Mouse (Mus musculus) urinary bladder, postnatal 14 days (tissue): ENCODE measurements around the gene Hist1h2ad.
"Not testable (repeated sequence)": the region's sequence is repeated elsewhere in the genome, so short reads cannot be mapped to it uniquely, and the experiment has no call there.

Source experiments
- DNase-seq: peaks from one replicate; pipeline ENCODE4 v3.0.0; 2021; ENCODE audit warnings: low spot score

Gene Hist1h2ad

DNA sequence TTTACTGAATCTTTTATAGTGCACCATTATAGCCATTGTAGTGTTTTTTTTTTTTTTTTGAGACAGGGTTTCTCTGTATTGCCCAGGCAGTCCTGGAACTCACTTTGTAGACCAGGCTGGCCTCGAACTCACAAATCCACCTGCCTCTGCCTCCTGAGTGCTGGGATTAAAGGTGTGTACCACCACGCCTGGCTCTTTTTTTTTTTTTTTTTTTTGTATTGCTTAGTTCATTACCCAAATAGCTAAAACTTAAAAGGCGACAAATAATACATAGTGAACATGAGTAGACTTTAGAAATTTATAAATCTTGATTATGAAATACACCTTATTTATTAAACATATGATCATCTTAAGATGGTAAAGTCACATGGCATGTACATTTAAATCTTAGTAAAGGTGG lies 32.7 kb upstream of the Hist1h2ad start:
- DNase-seq = no peak

DNA sequence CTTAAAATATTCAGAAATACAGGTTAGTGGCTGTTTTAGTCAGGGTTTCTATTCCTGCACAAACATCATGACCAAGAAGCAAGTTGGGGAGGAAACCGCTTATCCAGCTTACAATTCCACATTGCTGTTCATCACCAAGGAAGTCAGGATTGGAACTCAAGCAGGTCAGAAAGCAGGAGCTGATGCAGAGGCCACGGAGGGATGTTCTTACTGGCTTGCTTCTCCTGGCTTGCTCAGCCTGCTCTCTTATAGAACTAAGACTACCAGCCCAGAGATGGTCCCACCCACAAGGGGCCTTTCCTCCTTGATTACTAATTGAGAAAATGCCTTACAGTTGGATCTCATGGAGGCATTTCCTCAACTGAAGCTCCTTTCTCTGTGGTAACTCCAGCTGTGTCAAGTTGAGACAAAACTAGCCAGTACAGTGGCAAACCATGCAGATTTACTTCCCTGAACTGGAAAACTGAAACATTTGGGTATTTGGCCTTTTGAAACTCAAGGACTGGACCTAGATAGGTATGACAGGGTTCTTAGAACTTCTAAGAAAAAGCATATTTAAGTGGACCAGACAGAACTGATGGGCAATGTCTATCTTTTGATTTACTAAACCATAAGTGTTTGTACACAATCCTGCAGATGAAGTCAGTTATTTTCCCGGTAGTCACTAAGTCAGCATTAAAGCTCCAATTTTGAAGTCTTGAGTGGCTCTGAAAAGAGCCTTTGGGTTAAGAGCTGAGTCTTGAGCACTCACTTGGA lies 31.8 kb upstream of the Hist1h2ad start:
- DNase-seq = not testable (repeated sequence)

DNA sequence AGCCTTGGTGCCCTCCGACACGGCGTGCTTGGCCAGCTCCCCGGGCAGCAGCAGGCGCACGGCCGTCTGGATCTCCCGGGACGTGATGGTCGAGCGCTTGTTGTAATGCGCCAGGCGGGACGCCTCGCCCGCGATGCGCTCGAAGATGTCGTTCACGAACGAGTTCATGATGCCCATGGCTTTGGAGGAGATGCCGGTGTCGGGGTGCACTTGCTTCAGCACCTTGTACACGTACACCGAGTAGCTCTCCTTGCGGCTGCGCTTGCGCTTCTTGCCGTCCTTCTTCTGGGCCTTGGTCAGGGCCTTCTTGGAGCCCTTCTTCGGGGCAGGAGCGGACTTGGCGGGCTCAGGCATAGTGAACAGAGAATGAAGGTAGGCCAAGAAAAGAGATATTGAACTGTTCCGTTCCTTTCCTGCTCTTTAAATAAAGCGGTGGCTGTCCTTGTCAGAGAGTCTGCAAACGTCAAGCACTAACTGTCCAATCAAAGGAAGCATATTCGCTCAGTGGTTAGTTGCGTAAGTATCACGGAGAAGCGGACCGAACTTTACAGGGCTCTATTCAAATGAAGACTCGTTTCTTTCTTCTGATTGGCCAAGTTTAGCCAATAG lies 31.1 kb upstream of the Hist1h2ad start, which contains the start of gene Hist1h2bh:
TSS of gene Hist1h2bh (minus strand) at position 394 of the 609 bp plus-strand sequence.
- DNase-seq = peak; percentile 59

DNA sequence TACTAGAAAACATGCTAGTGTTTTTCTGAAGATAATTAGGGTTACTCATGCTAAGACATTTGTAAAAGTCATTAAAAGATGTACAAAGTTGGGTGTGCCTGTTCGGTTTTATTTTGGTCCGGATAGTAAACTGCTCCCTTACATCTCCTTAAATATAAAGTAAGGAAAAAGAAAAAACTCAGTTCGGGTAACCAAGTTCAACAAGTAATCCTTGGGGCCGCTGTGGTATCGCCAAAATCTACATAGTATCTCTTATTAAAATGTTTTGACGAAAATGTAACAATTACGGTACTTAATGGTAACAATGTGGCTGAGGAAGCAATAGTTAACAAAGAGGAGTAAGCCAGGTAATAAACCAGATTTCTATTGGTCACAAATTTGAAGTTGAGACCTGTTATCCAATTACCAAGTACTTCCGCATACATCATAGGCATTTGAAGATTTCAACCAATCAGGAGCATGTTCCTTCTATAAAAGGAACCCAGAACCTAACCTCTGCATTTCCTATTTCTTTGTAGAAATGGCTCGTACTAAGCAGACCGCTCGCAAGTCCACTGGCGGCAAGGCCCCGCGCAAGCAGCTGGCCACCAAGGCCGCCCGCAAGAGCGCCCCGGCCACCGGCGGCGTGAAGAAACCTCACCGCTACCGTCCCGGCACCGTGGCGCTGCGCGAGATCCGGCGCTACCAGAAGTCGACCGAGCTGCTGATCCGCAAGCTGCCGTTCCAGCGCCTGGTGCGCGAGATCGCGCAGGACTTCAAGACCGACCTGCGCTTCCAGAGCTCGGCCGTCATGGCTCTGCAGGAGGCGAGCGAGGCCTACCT lies 30.0 kb upstream of the Hist1h2ad start, which contains the start of gene Hist1h3f:
TSS of gene Hist1h3f (plus strand) at position 88 of the 822 bp plus-strand sequence.
- peak; percentile 62 for DNase-seq

DNA sequence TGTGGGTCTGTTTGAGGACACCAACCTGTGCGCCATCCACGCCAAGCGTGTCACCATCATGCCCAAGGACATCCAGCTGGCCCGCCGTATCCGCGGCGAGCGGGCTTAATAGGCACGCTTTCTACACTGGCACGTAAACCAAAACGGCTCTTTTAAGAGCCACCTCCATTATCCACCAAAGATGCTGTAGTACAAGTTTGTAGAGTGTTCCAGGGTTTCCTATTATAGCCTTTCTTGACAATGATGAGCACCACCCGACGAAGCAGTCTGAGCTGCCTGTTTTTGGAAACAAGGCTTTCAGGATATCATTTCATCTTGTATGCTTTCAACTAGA lies 29.4 kb upstream of the Hist1h2ad start:
- not testable (repeated sequence) for DNase-seq

DNA sequence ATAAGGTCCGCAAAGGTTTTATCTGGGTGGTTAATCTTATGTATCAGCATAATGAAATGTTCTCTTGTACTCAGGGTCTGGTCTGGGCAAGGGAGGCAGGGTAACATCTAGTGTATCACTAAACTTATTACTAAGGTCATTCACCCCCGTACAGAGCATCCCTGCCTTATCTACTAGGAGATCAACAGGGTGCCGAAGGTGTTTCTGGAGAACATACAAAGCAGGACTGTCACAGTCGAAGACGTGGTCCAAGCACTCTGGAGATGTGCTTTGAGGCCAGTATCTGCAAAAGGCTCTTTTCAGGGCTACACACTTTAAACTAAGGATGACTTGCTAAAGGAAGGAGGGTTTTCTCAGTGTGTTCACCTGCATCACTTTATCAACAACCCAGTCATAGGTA lies 27.5 kb upstream of the Hist1h2ad start:
- DNase-seq = no peak

DNA sequence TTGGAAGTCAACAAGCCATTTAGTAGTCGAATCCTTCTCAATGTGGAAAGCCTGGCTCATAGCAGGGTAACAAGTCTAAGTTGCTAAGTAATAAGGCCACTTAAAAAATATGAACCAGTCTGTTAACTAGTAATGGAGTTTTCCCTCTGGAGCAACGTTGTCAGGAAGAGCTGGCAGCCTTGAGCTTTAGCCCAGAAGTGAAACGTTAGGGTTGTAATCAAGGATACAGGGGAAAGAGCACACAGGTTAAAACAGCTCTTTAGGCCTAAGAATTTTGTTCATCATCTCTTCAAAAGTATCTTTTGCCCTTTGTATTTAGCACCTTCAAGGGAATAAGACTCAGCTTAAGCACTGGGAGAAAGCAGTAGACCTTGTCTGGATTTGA lies 23.4 kb upstream of the Hist1h2ad start:
- DNase-seq = no peak

DNA sequence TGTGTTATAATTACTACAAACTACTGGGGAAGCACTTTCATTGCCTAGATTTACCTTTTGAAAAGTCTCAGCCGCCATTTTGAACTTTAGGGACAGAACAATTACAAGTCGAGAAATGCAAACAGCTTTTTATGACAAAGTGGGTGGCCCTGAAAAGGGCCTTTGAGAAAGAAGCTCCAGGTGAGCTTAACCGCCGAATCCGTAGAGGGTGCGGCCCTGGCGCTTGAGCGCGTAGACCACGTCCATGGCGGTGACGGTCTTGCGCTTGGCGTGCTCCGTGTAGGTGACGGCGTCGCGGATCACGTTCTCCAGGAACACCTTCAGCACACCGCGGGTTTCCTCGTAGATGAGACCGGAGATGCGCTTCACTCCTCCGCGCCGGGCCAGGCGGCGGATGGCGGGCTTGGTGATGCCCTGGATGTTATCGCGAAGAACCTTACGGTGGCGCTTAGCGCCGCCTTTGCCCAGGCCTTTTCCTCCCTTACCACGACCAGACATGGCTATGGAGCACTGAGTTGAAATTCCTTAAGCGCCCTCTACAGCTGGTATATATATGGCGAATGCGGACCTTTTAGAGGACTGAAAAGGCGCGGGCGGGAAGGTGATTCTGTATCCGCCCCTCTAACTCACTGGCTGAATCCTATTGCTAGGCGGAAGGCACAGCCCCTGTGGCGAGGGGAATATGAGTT lies 22.9 kb upstream of the Hist1h2ad start, which contains the start of gene Hist1h4f:
TSS of gene Hist1h4f (minus strand) at position 503 of the 689 bp plus-strand sequence.
- peak; percentile 89 for DNase-seq

DNA sequence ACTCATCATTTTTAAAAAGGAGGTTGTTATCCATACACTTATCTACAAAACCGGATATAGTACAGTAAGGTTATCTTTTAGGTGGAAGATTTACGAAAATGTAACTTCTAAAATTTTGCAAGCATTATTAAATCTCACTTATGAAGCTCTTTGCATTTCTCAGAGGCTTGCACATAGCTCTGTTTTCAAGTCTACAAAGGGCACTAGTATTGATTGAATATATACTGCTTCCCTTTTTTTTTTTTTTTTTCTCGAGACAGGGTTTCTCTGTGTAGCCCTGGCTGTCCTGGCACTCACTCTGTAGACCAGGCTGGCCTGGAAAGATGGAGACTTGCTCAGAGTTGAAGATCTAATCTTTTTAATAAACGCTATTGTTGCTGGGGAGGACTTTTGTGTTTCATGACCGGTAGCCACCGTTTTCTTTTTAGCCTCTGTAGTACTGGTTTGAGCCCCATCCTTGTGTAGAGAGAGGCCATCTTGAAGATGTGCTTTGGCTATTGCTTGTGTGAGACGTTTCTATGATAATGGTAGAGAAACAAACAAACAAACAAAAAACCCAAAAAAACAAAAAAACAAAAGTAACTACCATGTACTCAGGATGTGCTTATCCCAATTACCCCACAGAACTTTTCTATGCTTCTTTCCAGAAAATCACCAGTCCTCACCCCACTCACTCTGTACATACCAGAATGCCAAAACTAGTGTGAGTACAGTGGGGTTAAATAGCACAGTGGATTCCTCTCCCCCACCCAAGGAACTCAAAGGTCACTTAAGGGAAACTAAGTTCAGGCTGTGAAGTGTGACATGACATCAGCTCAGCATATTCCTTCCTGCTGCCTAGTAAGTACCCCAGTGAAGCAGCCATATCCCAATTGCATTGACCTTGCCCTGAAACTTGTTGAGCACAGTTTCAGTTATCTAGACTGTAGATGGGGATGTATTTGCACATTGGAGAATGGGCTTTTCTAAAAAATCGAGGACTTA lies 22.0 kb upstream of the Hist1h2ad start:
- DNase-seq = no peak

DNA sequence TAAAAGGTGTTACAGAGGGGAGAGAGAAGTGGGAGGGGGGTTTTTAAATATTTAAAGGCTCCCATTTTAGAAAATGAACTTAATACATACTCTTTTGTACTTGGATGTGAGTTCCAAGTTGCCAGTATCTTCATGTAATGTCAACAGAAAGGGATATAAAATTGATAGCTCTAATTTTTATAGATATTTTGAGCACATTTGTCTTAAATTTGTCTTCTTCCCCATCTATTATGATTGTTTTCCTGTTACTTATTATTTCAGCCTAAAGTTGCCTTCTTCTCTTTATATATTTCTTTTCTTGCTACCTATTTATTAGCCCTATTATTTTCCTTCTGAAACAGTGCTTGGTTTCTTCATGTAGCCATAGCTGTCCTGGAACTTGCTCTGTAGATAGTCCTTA lies 21.2 kb upstream of the Hist1h2ad start, which contains the start of gene Hist1h1d:
TSS of gene Hist1h1d (plus strand) at position 301 of the 400 bp plus-strand sequence.
- no peak for DNase-seq

DNA sequence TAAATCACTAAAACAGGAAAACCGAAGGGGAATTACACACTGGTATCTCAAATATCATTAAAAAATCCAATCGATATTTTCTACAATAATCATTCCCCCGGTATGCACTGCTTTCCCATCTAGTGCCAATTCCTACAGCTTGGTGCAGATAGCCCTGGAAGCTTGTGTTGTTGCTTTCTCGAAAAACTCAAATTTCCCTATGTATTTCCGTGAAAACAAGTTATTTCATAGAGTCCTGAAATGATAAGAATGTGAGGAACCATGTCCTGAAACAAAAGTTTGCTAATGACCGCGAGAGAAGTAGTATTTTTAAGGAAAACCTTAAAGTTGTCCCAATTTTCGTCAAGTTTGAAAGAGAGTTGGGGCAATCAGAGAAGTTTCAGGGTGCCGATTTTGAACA lies 19.8 kb upstream of the Hist1h2ad start:
- DNase-seq = no peak

DNA sequence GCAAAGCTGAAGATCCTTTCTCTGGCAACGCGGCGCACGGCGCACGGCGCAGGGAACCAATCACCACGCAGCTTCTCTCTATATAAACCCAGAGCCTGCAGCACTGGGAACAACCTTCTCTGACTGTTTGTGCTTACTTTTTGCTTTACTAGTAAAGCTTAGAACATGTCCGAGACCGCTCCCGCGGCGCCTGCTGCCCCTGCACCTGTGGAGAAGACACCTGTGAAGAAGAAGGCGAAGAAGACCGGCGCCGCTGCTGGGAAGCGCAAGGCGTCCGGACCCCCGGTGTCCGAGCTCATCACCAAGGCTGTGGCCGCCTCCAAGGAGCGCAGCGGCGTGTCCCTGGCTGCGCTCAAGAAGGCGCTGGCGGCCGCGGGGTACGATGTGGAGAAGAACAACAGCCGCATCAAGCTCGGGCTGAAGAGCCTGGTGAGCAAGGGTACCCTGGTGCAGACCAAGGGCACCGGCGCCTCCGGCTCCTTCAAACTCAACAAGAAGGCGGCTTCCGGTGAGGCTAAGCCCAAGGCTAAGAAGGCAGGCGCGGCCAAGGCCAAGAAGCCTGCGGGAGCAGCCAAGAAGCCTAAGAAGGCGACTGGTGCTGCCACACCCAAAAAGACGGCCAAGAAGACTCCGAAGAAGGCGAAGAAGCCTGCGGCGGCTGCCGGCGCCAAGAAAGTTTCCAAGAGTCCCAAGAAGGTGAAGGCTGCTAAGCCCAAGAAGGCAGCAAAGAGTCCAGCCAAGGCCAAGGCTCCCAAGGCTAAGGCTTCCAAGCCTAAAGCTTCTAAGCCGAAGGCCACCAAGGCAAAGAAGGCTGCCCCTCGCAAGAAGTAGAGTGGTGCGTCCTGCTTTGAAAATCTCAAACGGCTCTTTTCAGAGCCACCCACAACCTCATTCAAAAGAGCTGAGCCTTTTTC lies 19.0 kb upstream of the Hist1h2ad start:
- DNase-seq = peak; percentile 80

DNA sequence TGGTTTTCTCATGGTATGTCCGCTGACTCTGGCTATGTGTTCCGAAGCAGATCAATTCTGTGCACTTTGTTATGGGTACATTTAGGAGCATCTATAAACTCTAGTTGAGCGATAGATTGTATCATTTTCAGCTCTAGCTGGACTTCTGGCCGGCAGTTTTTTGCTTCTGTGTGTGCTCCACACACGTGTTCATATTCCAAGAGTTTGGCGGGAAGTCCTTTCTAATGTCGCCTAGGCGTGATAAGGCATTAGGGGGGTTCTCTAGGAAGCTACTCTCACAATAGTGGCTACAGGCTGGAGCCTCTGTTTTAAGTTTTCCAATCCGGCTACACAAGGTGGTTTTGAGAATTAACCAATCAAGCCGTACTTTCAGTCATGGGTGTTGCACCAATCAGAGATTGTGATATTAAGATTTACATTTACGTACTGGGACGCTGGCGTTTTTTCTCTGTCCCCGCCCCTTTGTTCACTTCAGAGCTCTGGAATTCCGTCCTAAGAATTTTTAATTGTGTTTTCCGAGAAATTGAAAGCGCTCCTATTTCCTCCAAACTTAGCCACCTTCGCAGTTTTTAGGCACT lies 18.3 kb upstream of the Hist1h2ad start:
- peak; percentile 64 for DNase-seq

DNA sequence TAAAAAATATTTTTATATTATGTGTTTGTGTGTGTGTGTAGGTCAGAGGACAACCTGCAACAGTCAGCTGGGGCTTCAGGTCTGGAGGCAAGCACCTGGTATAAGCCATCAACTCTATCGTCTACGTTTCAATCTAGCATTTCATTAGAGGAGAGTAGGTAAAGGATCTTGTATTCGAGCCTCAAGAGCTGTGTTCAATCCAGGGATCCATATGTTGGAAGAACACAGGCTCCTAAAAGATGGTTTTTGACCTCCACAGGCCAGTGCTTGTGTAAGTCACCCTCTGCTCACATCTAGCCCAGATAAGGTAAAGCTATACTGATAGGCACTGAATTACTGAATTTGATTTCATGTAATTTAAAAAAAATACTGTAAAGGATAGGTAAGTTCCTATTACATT lies 17.3 kb upstream of the Hist1h2ad start:
- DNase-seq = no peak

DNA sequence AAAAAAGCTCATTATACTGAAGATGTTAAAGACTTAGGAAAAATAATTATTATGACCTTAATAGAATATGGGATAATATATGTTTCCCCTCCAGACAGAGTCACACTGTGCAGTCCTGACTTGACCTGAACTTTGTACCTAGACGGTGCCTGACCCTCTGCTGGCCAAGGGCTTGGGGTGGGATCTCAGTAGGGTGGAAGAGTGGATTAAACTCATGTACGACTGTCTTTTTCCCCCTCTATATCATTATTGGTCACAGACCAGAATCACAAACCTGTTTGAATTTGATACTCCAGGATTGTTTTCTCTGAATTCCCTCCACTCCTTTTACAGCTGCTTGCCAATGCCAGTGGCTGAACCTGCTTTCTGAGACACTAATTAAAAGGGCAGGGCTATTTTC lies 13.5 kb upstream of the Hist1h2ad start:
- DNase-seq = not testable (repeated sequence)

DNA sequence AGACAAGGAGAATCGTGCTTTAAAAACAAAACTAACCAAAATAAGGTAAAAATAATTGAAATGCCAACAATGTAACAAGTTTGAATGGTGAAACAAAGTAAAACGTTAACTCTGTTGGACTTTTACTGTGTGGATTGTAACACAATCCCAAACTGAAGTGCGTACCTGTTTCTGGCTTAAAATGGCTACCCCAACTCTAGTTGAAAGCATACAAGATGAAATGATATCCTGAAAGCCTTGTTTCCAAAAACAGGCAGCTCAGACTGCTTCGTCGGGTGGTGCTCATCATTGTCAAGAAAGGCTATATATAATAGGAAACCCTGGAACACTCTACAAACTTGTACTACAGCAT lies 12.7 kb upstream of the Hist1h2ad start:
- not testable (repeated sequence) for DNase-seq

DNA sequence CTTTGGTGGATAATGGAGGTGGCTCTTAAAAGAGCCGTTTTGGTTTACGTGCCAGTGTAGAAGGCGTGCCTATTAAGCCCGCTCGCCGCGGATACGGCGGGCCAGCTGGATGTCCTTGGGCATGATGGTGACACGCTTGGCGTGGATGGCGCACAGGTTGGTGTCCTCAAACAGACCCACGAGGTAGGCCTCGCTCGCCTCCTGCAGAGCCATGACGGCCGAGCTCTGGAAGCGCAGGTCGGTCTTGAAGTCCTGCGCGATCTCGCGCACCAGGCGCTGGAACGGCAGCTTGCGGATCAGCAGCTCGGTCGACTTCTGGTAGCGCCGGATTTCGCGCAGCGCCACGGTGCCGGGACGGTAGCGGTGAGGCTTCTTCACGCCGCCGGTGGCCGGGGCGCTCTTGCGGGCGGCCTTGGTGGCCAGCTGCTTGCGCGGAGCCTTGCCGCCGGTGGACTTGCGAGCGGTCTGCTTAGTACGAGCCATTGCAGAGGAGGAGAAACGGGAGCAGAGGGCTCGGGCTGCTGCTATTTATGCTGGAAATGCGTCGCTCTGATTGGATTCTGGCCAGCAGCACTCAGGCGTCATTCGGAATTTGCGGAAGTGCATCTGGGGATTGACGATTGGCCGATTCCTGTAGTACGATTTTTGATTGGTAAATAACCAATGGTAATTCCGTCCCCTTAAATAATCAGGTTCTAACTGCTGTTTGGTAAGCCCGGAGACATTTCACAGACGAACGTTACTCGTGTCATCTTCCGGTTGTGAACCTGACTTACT lies 12.1 kb upstream of the Hist1h2ad start, which contains the start of gene Hist1h3e:
TSS of gene Hist1h3e (minus strand) at position 487 of the 777 bp plus-strand sequence.
- DNase-seq = peak; percentile 94

DNA sequence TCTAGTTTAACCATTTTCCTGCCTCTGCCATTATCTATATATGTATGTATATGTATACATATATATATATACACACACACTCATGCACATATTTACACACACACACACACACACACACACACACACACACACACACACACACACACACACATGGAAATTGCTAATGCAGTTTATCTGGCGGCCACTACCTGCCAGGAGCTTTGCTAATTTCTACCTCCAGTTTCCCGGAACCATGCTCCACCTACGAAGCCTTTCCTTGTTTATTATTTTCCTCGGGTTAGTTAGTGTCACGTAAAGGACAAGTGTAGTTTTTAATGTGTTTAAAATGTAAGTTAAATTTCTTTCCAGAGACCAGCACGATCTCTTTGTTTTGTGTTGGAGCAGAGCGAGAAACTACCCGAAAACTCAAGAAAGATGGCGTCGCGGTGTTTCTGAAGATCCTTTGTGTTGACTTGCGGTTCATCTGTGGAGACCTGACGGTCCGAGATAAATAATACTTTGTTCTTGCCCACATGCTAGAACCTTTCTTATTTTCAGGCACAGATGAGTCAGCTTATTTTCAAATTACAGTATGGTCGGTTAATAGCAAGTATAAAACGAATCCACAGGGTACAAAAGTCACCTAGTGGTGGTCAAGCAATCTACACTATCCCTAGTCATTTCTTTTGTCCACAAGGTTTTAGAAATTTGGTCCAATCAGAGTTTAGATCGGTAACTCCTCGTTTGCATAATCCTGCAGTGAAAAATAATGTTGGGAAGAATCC lies 11.3 kb upstream of the Hist1h2ad start:
- peak; percentile 22 for DNase-seq
